Mouse (Mus musculus) cerebellum, postnatal 36 days (tissue): ENCODE measurements around the gene Wnt3a.
A peak's percentile ranks its signal among the peaks of the same experiment; 100 is the strongest.

ENCODE experiments used
- DNase-seq, 2 experiments: peaks; one replicate each; pipeline ENCODE4 v3.0.0; 2021 to 2022; ENCODE audit warnings: mixed read lengths in 2 of 2

Wnt3a gene

GRCm38 (mm10) chr11:59262308-59262707, 28.2 kb downstream of the Wnt3a start:
- DNase-seq, result no peak

DNA sequence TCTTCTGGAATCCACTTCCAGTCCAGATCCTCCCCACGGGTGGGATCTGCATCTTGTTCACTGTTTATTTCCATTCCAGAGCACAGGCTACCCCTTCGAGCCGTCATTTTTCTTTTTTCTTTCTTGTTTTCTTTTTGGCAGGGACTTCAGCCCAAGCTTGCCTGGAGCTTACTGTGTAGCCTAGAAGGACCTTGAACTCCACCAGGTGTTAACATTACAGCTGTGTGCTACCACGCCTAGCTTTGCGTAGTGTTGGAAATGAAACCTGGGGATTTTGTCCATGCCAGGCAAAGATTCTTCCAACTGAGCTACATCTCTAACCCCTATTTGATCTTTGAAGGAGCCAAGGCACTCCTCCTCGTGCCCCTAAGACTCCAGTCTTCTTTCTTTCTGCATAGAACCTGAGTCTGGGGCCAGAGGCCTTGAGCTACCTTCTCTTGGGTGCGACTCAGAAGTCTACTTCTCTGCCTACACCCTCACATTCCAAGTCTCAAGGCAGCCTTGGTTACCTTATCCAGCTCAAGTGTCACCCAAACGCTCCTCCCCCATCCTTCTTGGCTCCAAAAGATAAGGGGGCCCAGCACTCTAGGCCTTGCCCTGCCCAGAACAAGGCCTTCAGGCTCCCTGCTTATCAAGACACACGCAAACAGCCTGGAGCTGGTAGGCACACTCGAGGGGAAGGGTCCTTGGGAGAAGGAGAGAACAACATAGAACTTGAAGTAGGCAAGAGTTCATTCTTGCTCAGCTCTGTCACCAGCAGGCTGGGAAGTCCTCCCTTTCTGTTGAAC, 29.7 kb downstream of the Wnt3a start:
- DNase-seq, result no peak

DNA sequence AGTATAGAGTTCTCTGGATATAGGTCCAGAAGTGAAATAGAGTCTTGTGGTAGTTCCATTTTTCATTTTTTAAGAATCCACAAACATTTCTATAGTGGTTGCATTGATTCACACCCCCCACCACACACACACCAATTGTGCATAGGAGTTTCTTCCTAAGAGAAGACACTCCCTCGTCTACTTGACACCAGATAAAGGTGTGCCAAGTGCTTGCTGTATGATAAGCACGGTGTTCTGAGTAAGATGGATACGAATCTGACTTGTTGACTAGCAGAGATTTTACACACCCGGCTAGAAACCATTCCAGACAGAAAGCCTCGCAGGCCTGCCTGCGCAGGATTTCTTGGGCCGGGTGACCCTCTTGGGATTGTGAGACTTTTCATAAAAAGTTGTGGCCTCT, 30.9 kb downstream of the Wnt3a start:
- DNase-seq, result no peak

GRCm38 (mm10) chr11:59248101-59248500, 42.5 kb downstream of the Wnt3a start:
- DNase-seq, result no peak

DNA sequence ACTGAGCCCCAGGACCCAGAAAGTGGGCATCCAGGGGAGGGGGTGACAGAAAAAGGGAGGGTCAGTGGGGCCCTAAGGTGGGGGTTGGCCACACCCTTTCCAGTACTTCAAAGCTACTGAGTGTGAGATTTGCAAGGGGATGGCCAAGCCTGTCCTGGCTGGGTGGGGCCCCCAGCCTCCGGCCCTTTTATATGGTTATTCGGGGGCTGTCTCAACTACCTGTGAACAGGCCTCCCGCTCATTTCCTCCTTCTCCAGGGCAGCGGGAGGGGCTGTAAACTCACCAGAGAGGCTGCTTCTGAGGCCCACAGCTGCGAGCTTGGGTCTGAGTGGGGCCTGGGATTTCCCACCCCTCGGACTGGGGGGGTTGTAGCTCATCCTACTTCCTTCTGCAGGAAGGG, 46.7 kb downstream of the Wnt3a start:
- DNase-seq, result no peak

GRCm38 (mm10) chr11:59241841-59242240, 48.7 kb downstream of the Wnt3a start:
- no peak for DNase-seq

- DNase-seq, result no peak
Measured at GRCm38 (mm10) chr11:59239796-59240195, 50.8 kb downstream of the Wnt3a start.

DNA sequence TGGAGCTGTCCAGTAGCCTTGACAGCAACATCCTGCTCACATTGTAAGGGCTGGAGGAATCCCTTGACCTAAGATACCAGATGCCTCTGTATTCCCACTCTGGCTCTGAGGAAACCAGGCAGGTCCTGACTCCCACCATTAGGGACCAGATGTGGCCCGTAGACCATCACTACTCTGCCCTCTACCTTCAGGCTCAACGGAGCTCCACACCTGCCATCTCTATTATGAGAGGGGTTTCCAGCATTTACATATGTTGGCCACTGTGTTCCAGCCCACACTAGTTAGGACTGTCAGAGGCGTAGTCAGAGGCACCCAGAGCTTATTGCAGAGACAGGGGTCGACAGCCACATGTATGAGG, 51.1 kb downstream of the Wnt3a start:
- DNase-seq, result no peak

DNA sequence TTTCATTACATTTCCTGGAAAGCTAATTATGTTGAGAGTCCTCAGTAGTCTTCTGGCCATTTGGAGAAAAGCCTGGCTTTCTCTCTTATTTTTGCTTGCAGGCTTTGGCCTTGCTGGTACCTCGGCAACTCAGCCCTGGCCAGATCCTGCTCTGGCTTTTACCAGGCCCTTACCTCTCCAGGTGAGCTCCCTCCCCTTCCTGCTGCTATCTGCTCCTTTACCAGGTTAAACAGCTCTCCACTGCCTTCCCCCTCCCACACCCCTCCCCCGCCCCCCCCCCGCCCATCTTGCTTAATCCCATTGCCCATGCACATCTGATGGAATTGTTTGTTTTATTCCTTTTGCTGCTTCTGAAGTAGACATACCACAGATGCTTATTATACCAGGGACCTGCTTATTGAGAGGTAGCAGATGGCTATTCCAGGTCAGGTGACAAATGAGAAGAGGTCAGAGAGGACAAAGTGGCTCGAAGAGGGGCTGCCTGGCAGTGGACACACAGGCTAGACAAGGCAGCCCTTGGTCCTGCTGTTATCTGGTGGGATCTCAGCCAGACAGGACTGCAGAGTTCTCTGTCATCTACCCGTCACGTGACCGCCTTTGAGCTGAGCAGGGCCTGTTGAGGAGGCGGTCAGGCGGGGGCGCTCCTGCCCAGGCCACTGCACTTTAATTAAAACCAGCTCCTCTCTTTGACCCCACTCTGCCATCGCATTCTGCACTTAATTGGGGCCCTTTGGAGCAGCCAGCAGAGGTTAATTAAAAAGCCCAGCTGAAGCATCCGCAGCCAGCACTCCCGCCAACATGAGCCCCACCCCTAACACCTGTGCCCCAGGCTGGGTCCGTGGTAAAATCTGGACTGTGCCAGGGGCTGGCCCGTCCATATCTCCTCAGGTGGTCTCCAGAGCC, 51.8 kb downstream of the Wnt3a start:
- DNase-seq, result peak; percentile 83 to 85

DNA sequence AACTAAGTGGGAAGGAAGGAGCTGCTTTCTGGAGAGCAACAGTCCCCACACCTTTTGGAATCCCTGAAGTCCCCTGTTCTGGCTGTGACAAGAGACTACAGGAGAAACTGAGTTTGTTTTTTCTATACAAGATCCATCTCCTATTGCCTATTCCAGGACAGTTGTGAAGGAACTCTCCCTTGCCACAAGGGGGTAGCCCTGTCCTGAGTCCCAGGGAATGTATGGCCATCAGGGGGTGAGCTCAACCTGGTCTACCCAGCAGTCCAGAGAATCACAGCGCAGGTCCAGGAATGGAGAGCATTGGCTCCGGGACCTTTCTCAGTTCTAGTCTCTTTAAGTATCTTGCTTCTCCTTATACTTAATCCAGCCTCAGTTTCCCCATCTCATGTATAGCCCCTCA, 57.8 kb downstream of the Wnt3a start:
- DNase-seq, result no peak

DNA sequence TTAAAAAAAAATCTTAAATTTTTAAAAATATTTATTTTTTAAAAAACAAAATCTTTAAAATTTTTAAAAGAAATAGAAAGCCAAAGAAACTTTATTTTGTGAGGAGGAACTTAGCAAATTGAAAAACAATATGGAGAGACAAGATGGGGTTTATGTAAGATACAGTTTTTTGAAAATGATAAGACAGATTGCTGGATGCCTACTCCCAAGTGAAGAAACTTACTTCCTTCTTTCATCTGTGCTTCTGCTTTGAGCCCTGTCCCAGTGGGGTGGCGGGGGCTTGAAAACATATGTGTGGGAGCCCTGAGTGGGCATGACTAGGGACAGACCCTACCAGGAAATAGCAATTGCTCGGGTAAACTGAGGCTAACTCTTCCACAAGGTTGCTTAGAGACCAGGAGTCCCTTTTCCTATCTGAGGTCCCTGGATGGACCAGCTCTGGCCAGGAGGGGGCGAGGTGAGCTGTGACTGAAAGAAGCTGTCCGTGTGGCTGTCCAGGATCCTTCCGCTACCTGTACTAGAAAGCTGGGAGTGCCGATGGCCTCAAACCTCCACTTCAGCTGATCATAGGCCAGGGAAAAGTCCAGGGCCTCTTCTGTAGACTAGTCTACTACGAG, 60.3 kb downstream of the Wnt3a start:
- DNase-seq, result peak; percentile 70 to 75

GRCm38 (mm10) chr11:59228122-59228953, 62.2 kb downstream of the Wnt3a start, which contains the start of gene Arf1:
TSS of gene Arf1 (minus strand) at chr11:59228270.
- peak; percentile 95 to 98 for DNase-seq

DNA sequence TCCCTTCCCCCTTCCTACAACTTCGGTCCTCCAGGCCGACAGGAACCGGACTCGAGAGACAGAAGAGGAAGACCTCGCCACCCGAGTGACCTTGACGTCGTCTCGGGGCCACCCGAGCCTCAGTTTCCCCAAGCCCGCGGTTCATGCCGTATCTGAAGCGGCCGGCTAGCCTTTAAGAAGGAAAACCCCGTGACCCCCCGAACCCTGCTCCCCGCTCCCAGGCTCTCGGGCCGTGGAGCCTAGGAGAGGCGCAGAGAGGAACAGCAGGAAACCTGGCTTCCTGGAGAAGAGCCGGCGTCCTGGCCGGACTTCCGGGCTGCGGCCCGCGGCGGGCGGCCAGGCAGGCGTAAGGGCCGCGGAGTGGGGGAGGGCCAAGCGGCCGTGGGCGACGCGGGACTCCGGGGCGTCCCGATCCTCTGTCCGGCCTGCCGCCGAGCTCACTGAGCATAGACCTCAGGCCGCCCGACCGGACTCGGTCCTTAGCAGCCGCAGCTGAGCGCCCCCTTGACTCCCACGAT, 62.9 kb downstream of the Wnt3a start:
- no peak for DNase-seq

DNA sequence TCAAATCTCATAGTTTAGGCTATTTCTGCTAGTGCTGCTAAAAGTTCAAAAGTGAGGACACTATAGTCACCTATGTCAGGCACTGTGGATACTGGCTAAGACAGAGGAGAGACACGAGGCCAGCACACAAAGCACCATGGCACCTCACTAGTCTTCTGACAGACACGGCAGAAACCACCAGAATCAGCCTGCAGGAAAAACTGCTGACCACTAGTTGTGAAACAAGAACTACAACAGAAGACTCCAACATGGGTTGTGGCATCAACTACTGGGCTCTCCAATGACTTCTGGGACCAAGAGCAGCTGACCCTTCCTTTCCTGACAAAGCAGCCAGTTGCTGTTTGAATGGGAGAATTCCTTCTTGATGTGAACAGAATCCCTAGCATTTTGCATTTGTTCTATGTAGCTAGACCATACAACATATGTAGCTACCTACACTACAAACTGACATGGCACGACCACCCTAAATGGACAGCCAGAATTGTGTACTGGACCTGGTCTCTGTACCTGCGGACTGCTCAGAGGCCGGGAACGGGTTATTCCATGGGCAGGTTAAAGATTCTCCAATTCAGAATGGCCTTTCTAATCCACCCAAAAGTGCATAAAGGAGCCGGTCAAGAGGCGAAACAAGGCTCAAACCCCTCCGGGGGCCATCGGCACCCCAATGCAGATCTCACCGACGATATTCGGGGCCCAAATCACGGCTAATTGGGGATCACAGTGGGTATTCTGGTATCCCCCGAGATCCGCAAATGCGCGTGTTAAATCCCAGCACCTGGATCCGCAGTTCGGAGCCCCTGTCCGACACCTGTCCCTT, 63.6 kb downstream of the Wnt3a start:
- no peak for DNase-seq

DNA sequence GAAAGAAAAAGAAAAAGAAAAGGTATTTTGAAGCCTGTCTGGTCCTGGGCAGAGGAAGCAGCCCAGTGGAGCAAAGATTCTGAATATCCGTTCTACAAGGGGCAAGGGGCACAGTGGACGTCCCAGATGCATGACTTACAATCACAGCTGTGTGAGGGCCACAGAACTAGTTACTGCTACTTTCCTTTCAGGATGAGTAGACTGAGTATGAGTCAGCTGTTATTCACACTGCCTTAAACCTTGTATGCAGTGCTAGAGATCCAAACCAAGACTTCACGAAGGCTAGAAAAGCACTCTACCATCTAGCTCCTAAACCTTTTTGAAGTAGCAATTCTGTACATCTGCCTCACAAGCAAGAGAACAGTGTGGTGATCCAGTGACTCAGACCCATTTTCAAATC, 64.3 kb downstream of the Wnt3a start:
- DNase-seq, result no peak

DNA sequence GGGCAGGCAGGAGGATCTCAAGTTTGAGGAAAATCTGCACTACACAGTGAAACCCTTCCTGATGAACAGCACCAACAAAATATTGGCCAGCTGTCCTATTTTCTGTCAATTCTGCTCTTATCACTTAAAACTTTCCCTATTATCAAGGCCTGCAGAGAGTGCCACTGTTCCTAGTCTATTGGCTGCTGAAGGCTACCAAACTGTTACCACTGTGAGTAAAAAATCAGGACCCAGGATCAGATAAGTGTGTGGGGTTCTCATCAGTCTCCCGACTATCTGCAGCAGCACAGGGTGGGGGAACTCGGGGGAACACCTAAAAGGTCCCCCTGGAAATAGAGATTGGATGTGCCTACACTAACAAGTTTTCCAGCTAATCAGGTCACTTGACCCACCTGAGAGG, 65.4 kb downstream of the Wnt3a start:
- no peak for DNase-seq

DNA sequence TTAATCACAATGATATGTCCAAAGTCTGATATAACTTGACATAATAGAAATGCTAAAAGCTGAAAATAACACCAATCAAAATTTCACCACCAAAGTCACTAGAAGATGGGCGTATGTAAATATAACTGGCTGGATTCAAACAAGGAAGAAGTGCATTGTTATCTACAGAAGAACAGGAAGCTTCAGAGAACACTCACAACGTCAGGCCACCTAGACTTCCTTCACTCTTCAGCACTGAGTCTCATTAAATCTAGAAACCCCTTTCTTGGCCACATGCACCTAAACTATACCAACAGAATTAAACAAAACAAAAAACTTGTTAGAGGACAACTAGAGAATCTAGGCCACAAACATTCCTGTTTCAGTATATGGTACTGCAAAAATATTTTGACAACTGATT, 66.1 kb downstream of the Wnt3a start:
- DNase-seq, result no peak

- no peak for DNase-seq
Measured at GRCm38 (mm10) chr11:59224025-59224424, 66.5 kb downstream of the Wnt3a start.

GRCm38 (mm10) chr11:59222306-59222705, 68.2 kb downstream of the Wnt3a start:
- no peak for DNase-seq

- DNase-seq, result no peak
Measured at GRCm38 (mm10) chr11:59221604-59222003, 68.9 kb downstream of the Wnt3a start.

- DNase-seq, result no peak
Measured at GRCm38 (mm10) chr11:59219064-59219463, 71.5 kb downstream of the Wnt3a start.
